Mouse (Mus musculus) stomach, postnatal 0 days (tissue): ENCODE data around the gene Smarcad1. TPM values are rescaled to one million over a fixed set of nuclear protein-coding genes. Genes with fewer than 3 reads are reported as not detected.
"Not testable (repeated sequence)": the region's sequence is repeated elsewhere in the genome, so short reads cannot be mapped to it uniquely, and the experiment has no call there.

Source experiments
- ATAC-seq: fragments of 200-750 bp; cut with Nextera tagmentation; 2 replicates; pipeline ENCODE4 v1.8.0; 2017; ENCODE audit not compliant: low FRiP score, low TSS enrichment
- DNase-seq: peaks from one replicate; pipeline ENCODE4 v3.0.0-alpha.2; 2016; ENCODE audit warnings: low spot score
- H3K27ac ChIP-seq: fragments of 300-500 bp; sonication (generic); replicated peaks from 2 replicates; pipeline ENCODE4 v1.5.1; 2014; ENCODE audit warnings: mild to moderate bottlenecking, control low read depth
- H3K27me3 ChIP-seq: fragments of 300-500 bp; sonication (generic); 2 replicates; pipeline ENCODE4 v1.6.1; 2014; ENCODE audit warnings: low read length; ENCODE audit not compliant: control insufficient read depth, insufficient read depth
- H3K36me3 ChIP-seq: fragments of 300-500 bp; sonication (generic); 2 replicates; pipeline ENCODE4 v1.6.1; 2014; ENCODE audit warnings: low read length, mixed read lengths; ENCODE audit not compliant: control insufficient read depth, insufficient read depth
- H3K4me1 ChIP-seq: fragments of 300-500 bp; sonication (generic); replicated peaks from 2 replicates; pipeline ENCODE4 v1.6.1; 2014; ENCODE audit warnings: antibody characterized with exemption; ENCODE audit not compliant: control insufficient read depth, insufficient read depth
- H3K4me2 ChIP-seq: fragments of 300-500 bp; sonication (generic); replicated peaks from 2 replicates; pipeline ENCODE4 v1.6.1; 2014; ENCODE audit warnings: low read depth, mild to moderate bottlenecking, control low read depth, moderate library complexity
- H3K4me3 ChIP-seq: fragments of 300-500 bp; sonication (generic); 2 replicates; pipeline ENCODE4 v1.5.1; 2014; ENCODE audit warnings: low read depth, low read length, control low read depth
- H3K9ac ChIP-seq: fragments of 300-500 bp; sonication (generic); 2 replicates; pipeline ENCODE4 v1.6.1; 2014; ENCODE audit warnings: mild to moderate bottlenecking, low read length, control low read depth, mixed read lengths
- H3K9me3 ChIP-seq: fragments of 300-500 bp; sonication (generic); 2 replicates; pipeline ENCODE4 v1.6.1; 2016; ENCODE audit warnings: low read length; ENCODE audit not compliant: control insufficient read depth
- CTCF ChIP-seq: IDR thresholded peaks from 2 replicates; pipeline ENCODE4 v1.5.1; 2016; ENCODE audit warnings: antibody characterized with exemption, low read depth, mild to moderate bottlenecking, moderate library complexity
- EP300 ChIP-seq: optimal IDR thresholded peaks from 2 replicates; pipeline ENCODE3; 2016; ENCODE audit warnings: antibody characterized with exemption
- WGBS: fragments of 180-500 bp; shearing (Covaris S2); extraction: QIAGEN DNeasy Blood & Tissue Kit; methylation state at CpG from one replicate; pipeline ENCODE4 v1.1.7; 2014; 5-methylcytosine and 5-hydroxymethylcytosine counted together
- polyA plus RNA-seq: library from polyadenylated mRNA; unstranded; fragments of >200 nt; fragmentation: Nextera tagmentation; extraction: Ambion mirVana; gene quantifications from 2 replicates; pipeline ENCODE4 v1.2.1, GENCODE M21; 2015

Smarcad1 gene
- 28.4 and 35.2 TPM in 2 replicates for polyA plus RNA-seq

DNA sequence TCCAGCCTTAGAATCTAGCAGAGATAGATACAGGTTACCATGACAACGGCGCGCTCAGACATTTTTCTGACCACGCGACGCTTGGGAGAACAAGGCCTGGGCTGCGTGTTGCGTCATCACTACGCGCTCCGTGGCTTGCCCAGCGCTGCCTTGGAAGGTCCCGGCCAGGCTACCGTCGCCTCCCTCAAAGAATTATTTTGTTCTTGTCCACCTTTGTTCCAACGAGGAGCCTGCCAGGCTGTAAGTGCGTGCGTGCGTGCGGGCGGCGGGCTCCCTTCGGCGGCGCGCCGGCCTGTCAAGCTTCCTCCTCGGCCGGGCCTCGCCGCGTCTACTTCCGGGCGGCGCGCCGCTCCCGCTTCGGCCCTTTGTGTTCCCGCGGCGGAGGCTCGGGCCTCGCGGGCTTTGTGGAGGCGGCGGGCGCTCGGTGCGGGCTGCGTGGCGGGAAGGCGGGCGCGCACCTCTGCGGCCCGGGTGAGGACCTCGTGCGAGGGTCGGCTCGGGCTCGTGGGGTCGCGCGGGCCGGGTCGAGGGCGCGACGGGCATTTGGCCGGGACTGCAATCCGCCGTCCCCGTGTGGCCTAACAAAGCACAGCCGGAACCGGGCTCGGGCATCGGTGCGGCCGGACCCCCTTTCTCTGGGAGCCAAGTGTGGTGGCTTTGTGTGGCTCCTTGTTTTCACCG lies at the start of gene Smarcad1:
TSS of gene Smarcad1 (plus strand) at position 93 of the 681 bp plus-strand sequence.
- Histone ChIP-seq H3K27ac (peak within 1 kb of the TSS; percentile 97), H3K4me3 (peak within 1 kb of the TSS; percentile 84), H3K36me3 (0 out of 2 replicates have a peak, but pooled peaks cover 2% of the 10 kb centered on the region), H3K4me1 (0 out of 2 replicates have a peak, but pooled peaks cover 2% of the 10 kb centered on the region), H3K27me3 (no peaks in the 10 kb centered on the region), H3K9ac (peak within 1 kb of the TSS; percentile 97), H3K9me3 (no peaks in the 10 kb centered on the region), H3K4me2 (peak within 1 kb of the TSS; percentile 85)
- peak; percentile 10; the same call in 1 of the 2 replicates for TF ChIP-seq CTCF
- no peak for TF ChIP-seq EP300
- under 1% methylated on average over 81 of the region's 81 CpGs for WGBS
- DNase-seq, result peak; percentile 89
- ATAC-seq, result peak; percentile 97

DNA sequence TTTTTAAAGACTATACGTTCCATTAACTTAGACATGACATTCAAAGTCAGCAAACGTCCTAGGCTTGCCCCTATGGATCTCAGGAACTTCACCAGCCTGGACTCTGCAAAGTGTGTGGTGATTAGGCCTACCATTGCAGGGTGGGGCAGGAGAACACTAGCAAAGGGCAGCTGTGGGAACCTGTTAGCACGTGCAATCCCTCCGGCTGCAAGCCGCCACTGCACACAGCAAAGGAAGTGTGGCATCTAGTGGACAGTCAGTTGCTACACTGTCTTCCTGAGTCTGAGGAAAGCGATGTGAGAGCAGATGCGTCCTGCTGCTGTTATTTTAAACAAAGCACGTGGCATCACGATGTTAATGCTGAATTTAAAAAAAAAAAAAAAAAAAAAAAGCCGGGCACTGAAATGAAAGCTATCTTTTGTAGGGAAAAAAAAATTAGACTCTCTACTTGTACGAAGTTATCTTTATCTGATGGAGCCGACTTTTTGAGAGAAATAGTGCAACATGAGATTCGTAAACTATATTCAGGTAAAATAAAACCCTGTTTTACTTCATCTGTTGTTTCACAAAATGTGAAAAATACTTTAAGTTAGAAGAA lies 45.5 kb upstream of the Smarcad1 start:
- H3K36me3 ChIP-seq, result no peaks in the 10 kb centered on the region
- no peak overlapping the region for H3K4me2 ChIP-seq
- no peak overlapping the region for H3K9ac ChIP-seq
- H3K27me3 ChIP-seq, result no peaks in the 10 kb centered on the region
- H3K4me3 ChIP-seq, result no peak overlapping the region
- no peaks in the 10 kb centered on the region for H3K4me1 ChIP-seq
- TF ChIP-seq CTCF (peak; percentile 69), EP300 (no peak)
- H3K9me3 ChIP-seq, result no peaks in the 10 kb centered on the region
- H3K27ac ChIP-seq, result no peak overlapping the region
- peak; percentile 18 for DNase-seq
- no peak for ATAC-seq
- 27% methylated on average over 13 of the region's 13 CpGs for WGBS

DNA sequence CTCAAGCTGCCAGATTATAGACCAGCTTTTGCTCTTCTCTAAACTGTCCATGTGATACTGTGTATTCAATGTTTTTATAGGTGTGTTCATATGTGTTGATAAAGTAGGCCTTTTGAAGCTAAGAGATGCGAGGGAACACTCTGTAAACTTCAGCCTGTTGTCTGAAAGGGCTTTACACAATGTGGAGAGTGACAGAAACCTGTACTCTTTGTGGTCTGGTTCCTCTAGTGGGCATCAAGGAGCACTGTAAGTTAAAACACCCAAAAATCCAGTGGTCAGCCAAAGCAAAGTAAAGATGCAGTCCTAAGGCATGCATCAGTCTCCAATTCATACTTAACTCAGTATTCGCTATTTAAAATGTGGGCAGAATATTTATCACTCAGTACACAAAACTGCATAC lies 44.6 kb upstream of the Smarcad1 start:
- Histone ChIP-seq H3K9me3 (no peaks in the 10 kb centered on the region), H3K27me3 (no peaks in the 10 kb centered on the region), H3K36me3 (no peaks in the 10 kb centered on the region), H3K9ac (no peak overlapping the region), H3K4me1 (no peaks in the 10 kb centered on the region), H3K27ac (no peak overlapping the region), H3K4me3 (no peak overlapping the region), H3K4me2 (no peak overlapping the region)
- ATAC-seq, result no peak
- DNase-seq, result no peak
- WGBS, result 74% methylated on average over 2 of the region's 2 CpGs
- TF ChIP-seq EP300 (no peak), CTCF (no peak)

- not testable (repeated sequence) for H3K27ac ChIP-seq, ATAC-seq, H3K9ac ChIP-seq, H3K4me2 ChIP-seq, H3K4me3 ChIP-seq, DNase-seq, H3K27me3 ChIP-seq, H3K36me3 ChIP-seq, H3K9me3 ChIP-seq, H3K4me1 ChIP-seq
- WGBS, result 75% methylated on average over 5 of the region's 5 CpGs
These were observed 41.6 kb upstream of the Smarcad1 start for GRCm38 (mm10) chr6:65000757-65001156.

GRCm38 (mm10) chr6:65002196-65002595 lies 40.2 kb upstream of the Smarcad1 start:
- Histone ChIP-seq H3K9ac (no peak overlapping the region), H3K27me3 (no peaks in the 10 kb centered on the region), H3K9me3 (no peaks in the 10 kb centered on the region), H3K27ac (no peak overlapping the region), H3K4me2 (no peak overlapping the region), H3K36me3 (no peaks in the 10 kb centered on the region), H3K4me3 (no peak overlapping the region), H3K4me1 (no peaks in the 10 kb centered on the region)
- DNase-seq (no peak), ATAC-seq (no peak)
- WGBS, result 67% methylated on average over 3 of the region's 3 CpGs
- TF ChIP-seq CTCF (no peak), EP300 (no peak)

GRCm38 (mm10) chr6:65008836-65009235 lies 33.5 kb upstream of the Smarcad1 start:
- Histone ChIP-seq H3K27ac (no peak overlapping the region), H3K9me3 (no peaks in the 10 kb centered on the region), H3K9ac (no peak overlapping the region), H3K4me1 (no peaks in the 10 kb centered on the region), H3K36me3 (no peaks in the 10 kb centered on the region), H3K4me3 (no peak overlapping the region), H3K4me2 (no peak overlapping the region), H3K27me3 (no peaks in the 10 kb centered on the region)
- ATAC-seq (no peak), DNase-seq (no peak)
- TF ChIP-seq CTCF, result no peak
- TF ChIP-seq EP300, result no peak
- WGBS, result 34% methylated on average over 5 of the region's 5 CpGs
